In the genomic region with DNA sequence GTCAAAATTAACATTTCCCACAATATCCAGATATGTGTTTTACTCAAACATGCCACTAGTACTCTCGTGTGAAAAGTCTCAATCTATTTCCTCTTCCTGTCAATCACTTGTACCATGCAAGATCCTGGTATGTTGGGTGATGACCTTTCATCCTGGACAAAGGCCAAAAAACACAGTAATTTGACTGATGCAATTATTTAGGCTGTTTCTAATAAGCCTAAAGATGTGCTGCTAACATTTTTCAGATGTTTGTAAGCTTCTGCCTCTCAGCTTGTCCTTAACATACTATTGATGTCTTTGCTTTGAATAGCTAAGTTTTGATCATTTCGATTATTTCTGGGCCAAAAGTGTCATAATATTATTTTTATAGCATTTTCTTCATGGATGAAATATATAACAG, we compare ENCODE assay signal across 22 mouse cellular contexts.
DNase-seq lines count a peak whose midpoint lies in the region; ATAC-seq and TF ChIP-seq lines count a peak whose summit lies in the region.
"Had no signal": no experiment of that assay in that cellular context is flagged by ENCODE, and none has a peak within 500 bp of the region (broad histone marks: within the 10 kb centered on the region; RNA-seq: fewer than 3 reads in every experiment).

No protein-coding gene starts in this region.

- peak; percentile 54; the same call in 1 of the 2 replicates for ATAC-seq in lung, embryonic 14.5 days (ENCODE audit: insufficient read depth)
- ATAC-seq: forebrain, embryonic 15.5 days had no signal

- H3K9ac ChIP-seq in lung, embryonic 14.5 days: no peak overlapping the region
- H3K9ac ChIP-seq: embryonic facial prominence, embryonic 15.5 days; forebrain, embryonic 15.5 days; liver, embryonic 15.5 days had no signal

- no peaks in the 10 kb centered on the region for H3K9me3 ChIP-seq in lung, embryonic 14.5 days (ENCODE audit: low read depth, low read length)
- H3K9me3 ChIP-seq: embryonic facial prominence, embryonic 15.5 days; forebrain, embryonic 15.5 days; hindbrain, embryonic 10.5 days; liver, embryonic 15.5 days had no signal

- DNase-seq in lung, embryonic 14.5 days: peak; percentile 85
- no peak for DNase-seq in lung, postnatal 14 days
- DNase-seq in Muller cell, postnatal 12 days (ENCODE audit: inconsistent ontology term): peak; percentile 39
- peak; percentile 54 for DNase-seq in embryo, embryonic 11 days
- DNase-seq in mesoderm, embryonic 11.5 days (ENCODE audit: low read depth, low spot score): peak; percentile 56
- DNase-seq in retina, postnatal 1 day: no peak
- DNase-seq in heart, adult 11 months: no peak
- DNase-seq: adrenal gland, postnatal 36 days; cerebellum, adult 9-10 months; gastrocnemius, postnatal 10 days; kidney, adult 18-20 months; layer of hippocampus, adult 9-11 months; midbrain, embryonic 14.5 days; right cerebral cortex, postnatal 25 days; spleen, adult 18-20 months had no signal

- no peaks in the 10 kb centered on the region for H3K36me3 ChIP-seq in lung, embryonic 14.5 days (ENCODE audit: insufficient read depth)
- H3K36me3 ChIP-seq: embryonic facial prominence, embryonic 15.5 days; forebrain, embryonic 15.5 days; hindbrain, embryonic 10.5 days; liver, embryonic 15.5 days had no signal

- no peaks in the 10 kb centered on the region for H3K27me3 ChIP-seq in lung, embryonic 14.5 days (ENCODE audit: insufficient read depth, low read length)
- H3K27me3 ChIP-seq: embryonic facial prominence, embryonic 15.5 days; forebrain, embryonic 15.5 days; liver, embryonic 15.5 days had no signal

- no peak overlapping the region for H3K4me2 ChIP-seq in lung, embryonic 14.5 days
- H3K4me2 ChIP-seq: embryonic facial prominence, embryonic 15.5 days; forebrain, embryonic 15.5 days; heart, embryonic 11.5 days; liver, embryonic 15.5 days had no signal

- H3K27ac ChIP-seq in lung, embryonic 14.5 days (ENCODE audit: low read depth): no peak overlapping the region
- H3K27ac ChIP-seq: embryonic facial prominence, embryonic 15.5 days; forebrain, embryonic 15.5 days; hindbrain, embryonic 10.5 days; kidney, postnatal 0 days; left cerebral cortex, adult 2 months; liver, embryonic 15.5 days had no signal

- no peak for TF ChIP-seq CTCF in lung, embryonic 14.5 days (IDR thresholded peaks at IDR 0.05; ENCODE audit: low read depth)

- WGBS in lung, embryonic 14.5 days: 30% methylated on average over 2 of the region's 2 CpGs

- H3K4me3 ChIP-seq in lung, embryonic 14.5 days (ENCODE audit: low read depth, low read length): no peak overlapping the region
- H3K4me3 ChIP-seq: embryonic facial prominence, embryonic 15.5 days; forebrain, embryonic 15.5 days; hindbrain, embryonic 10.5 days; left cerebral cortex, adult 2 months; liver, embryonic 15.5 days had no signal

- no peaks in the 10 kb centered on the region for H3K4me1 ChIP-seq in lung, embryonic 14.5 days (ENCODE audit: insufficient read depth)
- H3K4me1 ChIP-seq: embryonic facial prominence, embryonic 15.5 days; forebrain, embryonic 15.5 days; hindbrain, embryonic 10.5 days; liver, embryonic 15.5 days had no signal

Comparison
In these comparisons a context has a peak if more than half of its experiments do, and no peak if none do; other contexts are left out.
1. DNase-seq: peak in lung, embryonic 14.5 days (single experiment), Muller cell, postnatal 12 days (single experiment), embryo, embryonic 11 days (single experiment) and mesoderm, embryonic 11.5 days (single experiment); none in lung, postnatal 14 days (single experiment), retina, postnatal 1 day (single experiment) and heart, adult 11 months (single experiment).